In the genomic region with DNA sequence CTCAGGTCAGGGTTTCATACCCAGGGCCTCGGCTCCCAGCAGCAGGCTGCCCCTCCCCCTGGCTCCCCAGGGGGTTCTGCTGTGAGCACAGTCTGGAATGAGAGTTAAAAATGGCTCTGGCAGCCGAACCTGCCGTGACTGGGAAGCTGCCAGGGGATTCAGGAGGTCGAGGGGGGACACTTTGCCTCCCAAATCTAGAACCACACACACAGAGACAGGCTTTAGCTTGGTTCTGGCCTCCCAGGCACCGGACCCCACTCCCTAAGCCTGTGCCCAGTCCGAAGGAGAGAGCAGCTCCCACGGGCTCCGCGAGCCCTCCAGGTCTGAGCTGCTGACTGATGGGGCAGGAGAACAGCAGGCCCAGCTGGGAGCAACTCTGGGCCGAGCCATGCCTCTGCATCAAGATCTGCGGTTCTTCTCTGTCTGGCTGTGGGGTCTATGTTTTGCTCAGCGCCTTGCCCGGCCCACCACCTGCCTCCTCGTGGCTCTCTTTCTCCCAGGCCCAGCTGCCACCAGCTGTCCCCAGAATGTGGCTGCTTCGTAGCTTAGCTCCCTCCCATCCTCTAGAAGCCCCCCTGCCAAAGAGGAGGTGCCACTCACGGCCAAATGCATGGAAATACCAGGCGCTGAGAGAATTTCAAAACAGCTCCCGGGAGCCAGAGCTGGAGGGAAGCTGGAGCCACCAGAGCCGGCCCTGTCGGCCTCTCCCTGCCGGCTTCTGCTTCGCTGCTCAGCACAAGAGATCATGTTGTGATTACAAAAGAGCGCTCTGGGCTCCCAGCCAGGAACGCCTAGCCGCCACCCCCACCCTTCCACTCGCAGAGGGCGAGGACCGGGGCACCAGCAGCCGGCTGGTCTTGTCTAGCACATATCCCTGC, we compare ENCODE assay signal across 9 mouse cellular contexts. TPM values are rescaled to one million over a fixed set of nuclear protein-coding genes. Genes with fewer than 3 reads are reported as not detected.
DNase-seq lines count a peak whose midpoint lies in the region; ATAC-seq and TF ChIP-seq lines count a peak whose summit lies in the region.
"Had no signal": no experiment of that assay in that cellular context is flagged by ENCODE, and none has a peak within 500 bp of the region (broad histone marks: within the 10 kb centered on the region; RNA-seq: fewer than 3 reads in every experiment).

A gene (minus strand): TSS at position 756 of the 878 bp plus-strand sequence.

- WGBS in limb, embryonic 14.5 days = 8% methylated on average over 24 of the region's 29 CpGs
- 5% methylated on average over 29 of the region's 29 CpGs for WGBS in midbrain, embryonic 15.5 days

- DNase-seq in 3134 (ENCODE audit: extremely low read depth, insufficient read length, low spot score) = peak; percentile 95
- DNase-seq in adrenal gland, postnatal 4 days (ENCODE audit: low spot score in 2 of 2) = peak; percentile 80 to 82
- DNase-seq in heart, adult 9 months (ENCODE audit: low spot score in 2 of 2) = peak; percentile 91 to 92
- peak; percentile 96 for DNase-seq in kidney, adult 9 months
- DNase-seq in limb, embryonic 14.5 days (ENCODE audit: low spot score) = peak; percentile 77
- peak; percentile 69 to 85 for DNase-seq in spleen, postnatal 10 days (ENCODE audit: low spot score in 2 of 2)

- ATAC-seq in limb, embryonic 14.5 days (ENCODE audit: low FRiP score, low read depth) = peak; percentile 83
- peak; percentile 69 for ATAC-seq in midbrain, embryonic 15.5 days (replicated peaks)

- H3K4me3 ChIP-seq in embryonic fibroblast, embryonic 13.5 days (ENCODE audit: insufficient read depth, low read length) = peak within 1 kb of the TSS; percentile 58
- H3K4me3 ChIP-seq in limb, embryonic 14.5 days (replicated peaks; ENCODE audit: low read length) = peak within 1 kb of the TSS; percentile 10
- peak within 1 kb of the TSS; percentile 14; the same call in 1 of the 2 replicates for H3K4me3 ChIP-seq in midbrain, embryonic 15.5 days

- peaks cover 20% of the 10 kb centered on the region for H3K4me1 ChIP-seq in embryonic fibroblast, embryonic 13.5 days (ENCODE audit: control insufficient read depth, insufficient read depth, low read length)
- H3K4me1 ChIP-seq in limb, embryonic 14.5 days (ENCODE audit: control insufficient read depth, insufficient read depth, low read length) = peaks cover 22% of the 10 kb centered on the region
- peaks cover 29% of the 10 kb centered on the region for H3K4me1 ChIP-seq in midbrain, embryonic 15.5 days

- peak; percentile 61 for TF ChIP-seq POLR2A in embryonic fibroblast, embryonic 13.5 days (IDR thresholded peaks at IDR 0.05; ENCODE audit: low read depth, low read length)
- TF ChIP-seq POLR2A in limb, embryonic 14.5 days (IDR thresholded peaks at IDR 0.05; ENCODE audit: borderline replicate concordance, extremely low read depth, insufficient read depth, insufficient read length) = no peak

- peak within 1 kb of the TSS; percentile 38 for H3K9ac ChIP-seq in limb, embryonic 14.5 days (ENCODE audit: low read depth, low read length, severe bottlenecking)
- H3K9ac ChIP-seq in midbrain, embryonic 15.5 days = peak within 1 kb of the TSS; percentile 38; the same call in 1 of the 2 replicates

- H3K36me3 ChIP-seq in limb, embryonic 14.5 days (ENCODE audit: control insufficient read depth, insufficient read depth, low read length) = no peaks in the 10 kb centered on the region
- H3K36me3 ChIP-seq in midbrain, embryonic 15.5 days (replicated peaks) = no peaks in the 10 kb centered on the region

- no peak for TF ChIP-seq CTCF in embryonic fibroblast, embryonic 13.5 days (IDR thresholded peaks at IDR 0.05; ENCODE audit: borderline replicate concordance, insufficient read depth, low read length)

- H3K27ac ChIP-seq in embryonic fibroblast, embryonic 13.5 days (ENCODE audit: insufficient read depth, low read length) = peak within 1 kb of the TSS; percentile 99
- peak within 1 kb of the TSS; percentile 74 for H3K27ac ChIP-seq in limb, embryonic 14.5 days (replicated peaks; ENCODE audit: low read depth, low read length)
- peak within 1 kb of the TSS; percentile 89 for H3K27ac ChIP-seq in midbrain, embryonic 15.5 days

- H3K9me3 ChIP-seq in limb, embryonic 14.5 days (ENCODE audit: control insufficient read depth, low read length) = no peaks in the 10 kb centered on the region
- no peaks in the 10 kb centered on the region for H3K9me3 ChIP-seq in midbrain, embryonic 15.5 days

- H3K4me2 ChIP-seq in limb, embryonic 14.5 days (replicated peaks; ENCODE audit: low read depth, low read length, severe bottlenecking) = peak within 1 kb of the TSS; percentile 35
- peak within 1 kb of the TSS; percentile 38 for H3K4me2 ChIP-seq in midbrain, embryonic 15.5 days

- H3K27me3 ChIP-seq in limb, embryonic 14.5 days (ENCODE audit: control insufficient read depth, insufficient read depth, low read length) = no peaks in the 10 kb centered on the region
- H3K27me3 ChIP-seq in midbrain, embryonic 15.5 days (replicated peaks) = no peaks in the 10 kb centered on the region; the same call in 1 of the 2 replicates

RNA-seq across cellular contexts. Expression of the gene that starts here (rescaled TPM):
- 1 to 10 TPM; 6.1 to 6.9 TPM for total RNA-seq in adrenal gland, postnatal 4 days (2021)
- polyA plus RNA-seq in embryonic fibroblast, embryonic 13.5 days (2011; ENCODE audit: insufficient read length, low read depth, missing spikeins) = 17.9 and 27.9 TPM in 2 replicates
- polyA plus RNA-seq in limb, embryonic 14.5 days (2012; rRNA removed) = 1.7 and 1.8 TPM in 2 replicates
- 0.88 and 1.4 TPM in 2 replicates for polyA plus RNA-seq in limb, embryonic 14.5 days (2014; fragmentation: Nextera tagmentation; extraction: Ambion mirVana)
- polyA plus RNA-seq in midbrain, embryonic 15.5 days (2015; fragmentation: Nextera tagmentation; extraction: Ambion mirVana) = 1.3 and 2.1 TPM in 2 replicates
- total RNA-seq: CH12.LX had no signal

Comparison
In these comparisons a context has a peak if more than half of its experiments do, and no peak if none do; other contexts are left out.
1. Peak in every context shown above with its lines: DNase-seq, ATAC-seq, H3K4me3 ChIP-seq and H3K27ac ChIP-seq.